Mouse (Mus musculus) intestine, embryonic 14.5 days (tissue): ENCODE results near the gene Hoxd13. TPM values are rescaled to one million over a fixed set of nuclear protein-coding genes. Genes with fewer than 3 reads are reported as not detected.

Experiments
- ATAC-seq: fragments of 200-750 bp; cut with Nextera tagmentation; replicated peaks from 2 replicates; pipeline ENCODE4 v1.8.0; 2017; ENCODE audit warnings: low read depth, moderate number of reproducible peaks, moderate TSS enrichment, moderate library complexity; ENCODE audit not compliant: low FRiP score, low TSS enrichment
- DNase-seq: peaks from one replicate; pipeline ENCODE4 v3.0.0-alpha.2; 2018; ENCODE audit warnings: low spot score
- H3K27ac ChIP-seq: fragments of 300-500 bp; sonication (generic); 2 replicates; pipeline ENCODE4 v1.5.1; 2014; ENCODE audit warnings: low read depth, mild to moderate bottlenecking, control low read depth
- H3K27me3 ChIP-seq: fragments of 300-500 bp; sonication (generic); replicated peaks from 2 replicates; pipeline ENCODE4 v1.6.1; 2014; ENCODE audit warnings: low read length, control low read depth; ENCODE audit not compliant: control insufficient read depth, insufficient read depth
- H3K36me3 ChIP-seq: fragments of 300-500 bp; sonication (generic); 2 replicates; pipeline ENCODE4 v1.6.1; 2014; ENCODE audit warnings: low read length, control low read depth; ENCODE audit not compliant: control insufficient read depth, insufficient read depth
- H3K4me1 ChIP-seq: fragments of 300-500 bp; sonication (generic); replicated peaks from 2 replicates; pipeline ENCODE4 v1.6.1; 2014; ENCODE audit warnings: low read length, control low read depth, mixed read lengths; ENCODE audit not compliant: control insufficient read depth, insufficient read depth
- H3K4me2 ChIP-seq: fragments of 300-500 bp; sonication (generic); 2 replicates; pipeline ENCODE4 v1.6.1; 2014; ENCODE audit warnings: low read length
- H3K4me3 ChIP-seq: fragments of 300-500 bp; sonication (generic); 2 replicates; pipeline ENCODE4 v1.5.1; 2014; ENCODE audit warnings: low read depth, low read length, control low read depth, mixed read lengths
- H3K9ac ChIP-seq: fragments of 300-500 bp; sonication (generic); 2 replicates; pipeline ENCODE4 v1.6.1; 2014; ENCODE audit warnings: mild to moderate bottlenecking, low read length
- H3K9me3 ChIP-seq: fragments of 300-500 bp; sonication (generic); 2 replicates; pipeline ENCODE4 v1.6.1; 2016; ENCODE audit warnings: low read length, control low read depth; ENCODE audit not compliant: control insufficient read depth
- WGBS: fragments of 180-500 bp; shearing (Covaris S2); extraction: QIAGEN DNeasy Blood & Tissue Kit; methylation state at CpG from one replicate; pipeline ENCODE4 v1.1.7; 2014; 5-methylcytosine and 5-hydroxymethylcytosine counted together
- polyA plus RNA-seq: library from polyadenylated mRNA; unstranded; fragments of >200 nt; fragmentation: Nextera tagmentation; extraction: Ambion mirVana; gene quantifications from 2 replicates; pipeline ENCODE4 v1.2.1, GENCODE M21; 2014

The Hoxd13 gene
- polyA plus RNA-seq, 1 experiment from 2014 or later: not detected

DNA sequence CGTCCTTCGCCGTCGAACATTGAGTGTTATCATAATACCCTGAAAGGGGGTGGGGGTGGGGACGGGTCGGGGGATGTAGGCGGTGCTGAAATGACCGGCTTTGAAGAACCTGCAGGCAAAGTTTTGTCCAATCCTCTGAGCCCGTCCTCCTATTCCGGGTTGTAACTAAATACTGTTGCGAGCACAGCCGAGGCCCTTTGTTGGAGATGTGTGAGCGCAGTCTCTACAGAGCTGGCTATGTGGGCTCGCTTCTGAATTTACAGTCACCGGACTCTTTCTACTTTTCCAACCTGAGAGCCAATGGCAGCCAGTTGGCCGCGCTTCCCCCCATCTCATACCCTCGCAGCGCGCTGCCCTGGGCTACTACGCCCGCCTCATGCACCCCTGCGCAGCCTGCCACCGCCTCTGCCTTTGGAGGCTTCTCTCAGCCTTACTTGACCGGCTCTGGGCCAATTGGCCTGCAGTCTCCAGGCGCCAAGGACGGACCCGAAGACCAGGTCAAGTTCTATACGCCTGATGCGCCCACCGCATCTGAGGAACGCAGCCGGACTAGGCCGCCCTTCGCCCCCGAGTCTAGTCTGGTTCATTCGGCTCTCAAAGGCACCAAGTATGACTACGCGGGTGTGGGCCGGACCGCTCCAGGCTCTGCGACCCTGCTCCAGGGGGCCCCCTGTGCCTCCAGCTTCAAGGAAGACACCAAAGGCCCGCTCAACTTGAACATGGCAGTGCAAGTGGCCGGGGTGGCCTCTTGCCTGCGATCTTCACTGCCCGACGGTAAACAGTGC is 7.0 kb downstream of the Hoxd13 start, which contains the start of gene Hoxd12:
Gene Hoxd12, plus strand, starts transcription at position 133 of the 785 bp plus-strand sequence.
- ATAC-seq: no peak
- peak; percentile 68 for DNase-seq
- H3K4me3 ChIP-seq: no peak within 1 kb of the TSS; the same call in 1 of the 2 replicates
- H3K27me3 ChIP-seq: peaks cover 100% of the 10 kb centered on the region
- no peaks in the 10 kb centered on the region for H3K36me3 ChIP-seq
- H3K9me3 ChIP-seq: no peaks in the 10 kb centered on the region
- H3K4me2 ChIP-seq: peak within 1 kb of the TSS; percentile 18; the same call in 1 of the 2 replicates
- H3K9ac ChIP-seq: no peak within 1 kb of the TSS
- WGBS: 2% methylated on average over 47 of the region's 47 CpGs
- H3K27ac ChIP-seq: no peak within 1 kb of the TSS
- no peaks in the 10 kb centered on the region for H3K4me1 ChIP-seq

GRCm38 (mm10) chr2:74675666-74676282 is 7.7 kb downstream of the Hoxd13 start:
- H3K4me1 ChIP-seq: no peaks in the 10 kb centered on the region
- no peak overlapping the region for H3K9ac ChIP-seq
- H3K4me3 ChIP-seq: no peak overlapping the region; the same call in 1 of the 2 replicates
- no peaks in the 10 kb centered on the region for H3K9me3 ChIP-seq
- H3K36me3 ChIP-seq: no peaks in the 10 kb centered on the region
- no peak overlapping the region for H3K27ac ChIP-seq
- no peak for ATAC-seq
- DNase-seq: no peak
- peak overlapping the region; percentile 18; the same call in 1 of the 2 replicates for H3K4me2 ChIP-seq
- H3K27me3 ChIP-seq: peaks cover 100% of the 10 kb centered on the region
- WGBS: 3% methylated on average over 24 of the region's 24 CpGs

DNA sequence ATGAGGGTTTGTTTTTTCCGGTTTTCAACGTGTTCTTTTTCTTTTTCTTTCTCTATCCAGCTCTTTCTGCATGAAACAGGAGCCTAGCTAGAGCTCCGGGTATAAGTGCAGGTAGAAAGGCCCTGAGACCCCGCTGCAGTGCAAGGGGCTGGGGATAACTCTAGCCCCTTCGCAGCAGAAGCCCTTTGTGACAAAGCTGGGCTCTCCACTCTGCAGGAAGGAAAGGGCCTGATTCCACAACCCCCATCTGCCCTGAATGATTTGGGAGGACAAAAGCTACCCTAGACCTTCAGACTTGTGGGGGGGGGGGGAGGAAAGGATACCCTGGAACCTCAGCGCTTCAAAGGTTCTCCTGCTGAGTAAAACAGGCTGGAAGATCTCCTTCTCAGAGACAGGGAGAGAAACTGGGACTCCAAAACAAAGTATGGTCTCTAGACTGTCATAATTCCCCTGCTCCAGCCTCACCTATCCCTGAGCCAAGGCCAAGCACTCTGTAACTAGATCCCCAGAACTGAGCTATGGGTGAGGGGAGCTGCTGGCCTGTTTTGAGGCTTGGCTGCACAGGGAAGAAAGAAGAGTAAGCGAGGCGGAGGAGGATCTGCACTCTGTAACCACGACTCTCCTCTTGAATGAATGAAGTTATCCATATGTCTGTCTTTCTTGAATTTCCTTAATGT is 8.4 kb downstream of the Hoxd13 start:
- H3K4me1 ChIP-seq: no peaks in the 10 kb centered on the region
- DNase-seq: peak; percentile 56
- H3K4me2 ChIP-seq: peak overlapping the region; percentile 18; the same call in 1 of the 2 replicates

GRCm38 (mm10) chr2:74677106-74677505 is 9.0 kb downstream of the Hoxd13 start:
- Histone ChIP-seq H3K36me3 (no peaks in the 10 kb centered on the region), H3K4me2 (no peak overlapping the region), H3K27ac (no peak overlapping the region), H3K9me3 (no peaks in the 10 kb centered on the region), H3K4me1 (no peaks in the 10 kb centered on the region; the same call in 1 of the 2 replicates), H3K27me3 (peaks cover 100% of the 10 kb centered on the region), H3K4me3 (no peak overlapping the region), H3K9ac (no peak overlapping the region)
- ATAC-seq: no peak
- peak; percentile 61 for DNase-seq
- WGBS: 21% methylated on average over 2 of the region's 2 CpGs

More for the DNA sequence above, 8.4 kb downstream of the Hoxd13 start:
- no peak for ATAC-seq
- WGBS: 6% methylated on average over 9 of the region's 9 CpGs
- H3K36me3 ChIP-seq: no peaks in the 10 kb centered on the region
- H3K27me3 ChIP-seq: peaks cover 100% of the 10 kb centered on the region
- H3K9ac ChIP-seq: no peak overlapping the region
- H3K4me3 ChIP-seq: no peak overlapping the region
- H3K9me3 ChIP-seq: no peaks in the 10 kb centered on the region
- H3K27ac ChIP-seq: no peak overlapping the region

DNA sequence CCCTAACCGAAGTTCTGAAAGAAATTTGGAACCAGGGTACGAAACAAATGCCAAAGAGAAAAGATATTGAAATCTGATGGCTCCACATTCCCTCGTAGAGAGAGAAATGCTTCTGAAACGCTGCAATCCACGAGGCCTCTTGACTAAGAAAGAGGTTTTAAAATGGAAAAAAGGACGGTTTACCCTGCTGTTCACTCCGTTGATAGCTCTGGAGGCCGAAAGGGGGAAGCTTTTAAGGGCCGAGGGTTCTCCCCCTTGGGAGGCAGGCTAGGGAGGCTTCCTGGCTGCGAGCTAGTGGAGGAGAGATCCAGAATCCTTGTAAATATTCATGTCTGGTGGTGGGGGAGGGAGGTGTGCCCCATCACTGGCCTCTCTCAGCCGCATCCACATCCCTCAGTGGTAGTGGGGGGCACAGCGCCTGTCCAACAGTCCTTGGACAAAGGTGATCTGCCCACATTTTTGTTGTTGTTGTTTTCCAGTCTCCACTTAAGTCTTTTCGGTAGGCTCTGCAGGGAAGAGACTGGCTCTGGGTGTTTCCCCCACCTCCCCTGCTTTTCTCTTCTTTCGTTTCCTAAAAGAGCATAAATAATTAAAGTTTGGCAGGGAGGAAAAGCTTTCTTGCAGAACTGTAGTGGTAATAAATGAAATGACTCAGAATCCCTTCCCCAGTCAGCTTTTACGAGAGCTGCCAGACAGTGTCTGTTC is 10.9 kb downstream of the Hoxd13 start, which contains the start of gene Hoxd11:
Gene Hoxd11, plus strand, starts transcription at position 667 of the 705 bp plus-strand sequence.
- DNase-seq (peak; percentile 58), ATAC-seq (no peak)
- peak within 1 kb of the TSS; percentile 18; the same call in 1 of the 2 replicates for H3K4me2 ChIP-seq
- H3K4me1 ChIP-seq: no peaks in the 10 kb centered on the region; the same call in 1 of the 2 replicates
- no peaks in the 10 kb centered on the region for H3K9me3 ChIP-seq
- WGBS: 2% methylated on average over 15 of the region's 15 CpGs
- H3K4me3 ChIP-seq: peak within 1 kb of the TSS; percentile 27
- no peaks in the 10 kb centered on the region for H3K36me3 ChIP-seq
- peaks cover 100% of the 10 kb centered on the region for H3K27me3 ChIP-seq
- H3K27ac ChIP-seq: peak within 1 kb of the TSS; percentile 19; the same call in 1 of the 2 replicates
- no peak within 1 kb of the TSS for H3K9ac ChIP-seq

GRCm38 (mm10) chr2:74679596-74679971 is 11.5 kb downstream of the Hoxd13 start:
- Histone ChIP-seq H3K9ac (no peak overlapping the region), H3K9me3 (no peaks in the 10 kb centered on the region), H3K4me1 (no peaks in the 10 kb centered on the region; the same call in 1 of the 2 replicates), H3K36me3 (no peaks in the 10 kb centered on the region), H3K27ac (peak overlapping the region; percentile 19; the same call in 1 of the 2 replicates), H3K4me2 (peak overlapping the region; percentile 18; the same call in 1 of the 2 replicates), H3K27me3 (peaks cover 100% of the 10 kb centered on the region), H3K4me3 (peak overlapping the region; percentile 27)
- DNase-seq: peak; percentile 75
- ATAC-seq: no peak
- 1% methylated on average over 26 of the region's 26 CpGs for WGBS

- Histone ChIP-seq H3K4me3 (peak overlapping the region; percentile 27), H3K27me3 (peaks cover 100% of the 10 kb centered on the region), H3K9ac (no peak overlapping the region), H3K4me1 (no peaks in the 10 kb centered on the region; the same call in 1 of the 2 replicates), H3K27ac (peak overlapping the region; percentile 19; the same call in 1 of the 2 replicates), H3K36me3 (no peaks in the 10 kb centered on the region), H3K9me3 (no peaks in the 10 kb centered on the region), H3K4me2 (peak overlapping the region; percentile 18; the same call in 1 of the 2 replicates)
- DNase-seq: no peak
- WGBS: under 1% methylated on average over 23 of the region's 23 CpGs
- ATAC-seq: no peak
Measured at GRCm38 (mm10) chr2:74679980-74680379, 11.9 kb downstream of the Hoxd13 start.
